Mouse (Mus musculus) cerebellum, adult 2 months (tissue): ENCODE data around the gene Erc2.

Experiments used
- CTCF ChIP-seq: fragments of 200-500 bp; IDR thresholded peaks from 2 replicates; pipeline ENCODE4 v1.5.1; 2011; ENCODE audit warnings: low read depth, mild to moderate bottlenecking, control low read depth, low read length, moderate library complexity, borderline replicate concordance; ENCODE audit not compliant: insufficient read depth
- POLR2A ChIP-seq: fragments of 200-500 bp; IDR thresholded peaks from 2 replicates; pipeline ENCODE4 v1.6.1; 2011; ENCODE audit warnings: low read length, control low read depth, borderline replicate concordance; ENCODE audit not compliant: insufficient read depth

DNA sequence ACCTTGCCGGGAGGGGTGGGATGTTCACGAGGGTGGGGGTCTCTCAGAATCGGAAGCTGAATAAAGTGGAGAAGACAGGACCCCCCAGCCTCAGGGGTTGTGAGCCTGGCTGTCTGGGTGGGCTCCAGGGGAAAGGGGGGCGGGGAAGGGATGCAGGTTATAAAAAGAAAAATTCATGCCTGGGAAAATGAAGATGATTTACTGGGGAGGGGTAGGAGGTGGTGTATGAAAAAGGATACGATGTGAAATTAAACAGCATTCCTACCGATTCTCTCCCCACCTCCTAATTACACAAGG is 643 bp downstream of the Erc2 start:
- TF ChIP-seq CTCF (no peak), POLR2A (no peak)
